Mouse (Mus musculus): ENCODE data around the gene Apobec1. TPM values are rescaled to one million over a fixed set of nuclear protein-coding genes. Genes with fewer than 3 reads are reported as not detected.
"Not testable (repeated sequence)": the region's sequence is repeated elsewhere in the genome, so short reads cannot be mapped to it uniquely, and the experiment has no call there.

Gene Apobec1
- total RNA-seq, 4 experiments from 2014 or later: 13.4 to 29.5 (median 19.3) TPM

- DNase-seq: peak; percentile 31
These were observed 45.2 kb downstream of the Apobec1 start for GRCm38 (mm10) chr6:122556959-122557561.

GRCm38 (mm10) chr6:122555266-122555665, 47.0 kb downstream of the Apobec1 start:
- no peak for DNase-seq

- DNase-seq: no peak
These were observed 48.1 kb downstream of the Apobec1 start for GRCm38 (mm10) chr6:122554102-122554501.

- DNase-seq: no peak
These were observed 48.6 kb downstream of the Apobec1 start, which contains the start of gene Aicda for GRCm38 (mm10) chr6:122553606-122554005. Aicda (plus strand) TSS chr6:122553801.

GRCm38 (mm10) chr6:122545948-122546347, 56.3 kb downstream of the Apobec1 start:
- DNase-seq: no peak

GRCm38 (mm10) chr6:122545289-122545882, 56.9 kb downstream of the Apobec1 start:
- DNase-seq: no peak

- no peak for DNase-seq
These were observed 57.6 kb downstream of the Apobec1 start for GRCm38 (mm10) chr6:122544672-122545071.

GRCm38 (mm10) chr6:122543574-122543973, 58.7 kb downstream of the Apobec1 start:
- DNase-seq: no peak

- DNase-seq: not testable (repeated sequence)
These were observed 59.8 kb downstream of the Apobec1 start for GRCm38 (mm10) chr6:122542459-122542858.

- no peak for DNase-seq
These were observed 62.7 kb downstream of the Apobec1 start for GRCm38 (mm10) chr6:122539564-122539963.

GRCm38 (mm10) chr6:122534032-122534431, 68.2 kb downstream of the Apobec1 start:
- no peak for DNase-seq

- DNase-seq: no peak
These were observed 69.4 kb downstream of the Apobec1 start for GRCm38 (mm10) chr6:122532883-122533302.

GRCm38 (mm10) chr6:122531466-122532174, 70.6 kb downstream of the Apobec1 start:
- DNase-seq: no peak

GRCm38 (mm10) chr6:122528136-122528535, 74.1 kb downstream of the Apobec1 start:
- DNase-seq: no peak

Other genes with a start within 250 kb of the Apobec1 start
- under 1 TPM in 2 of 4 experiments, not detected in 2; 0.44 to 0.70 TPM for gene Rimklb, start 103.7 kb downstream of the Apobec1 start, total RNA-seq (2022)
- gene Mfap5, start 96.6 kb downstream of the Apobec1 start, total RNA-seq (2022): 10 to 100 TPM in 2 of 4 experiments, 1 to 10 TPM in 2; 7.4 to 14.4 (median 10.0) TPM
- gene Aicda, start 48.6 kb downstream of the Apobec1 start, total RNA-seq (2022): not detected
- gene Gdf3, start 7.6 kb upstream of the Apobec1 start, total RNA-seq (2022): under 1 TPM; 0.14 to 0.48 (median 0.24) TPM
- gene Dppa3, start 24.0 kb upstream of the Apobec1 start, total RNA-seq (2022): not detected
- gene Nanog, start 105.0 kb upstream of the Apobec1 start, total RNA-seq (2022): not detected
- 10 to 100 TPM; 10.3 to 17.0 (median 11.7) TPM for gene Slc2a3, start 199.2 kb upstream of the Apobec1 start, total RNA-seq (2022)
- 10 to 100 TPM; 18.6 to 24.8 (median 21.6) TPM for gene Foxj2, start 217.5 kb upstream of the Apobec1 start, total RNA-seq (2022)